Mouse (Mus musculus) embryonic fibroblast, embryonic 13.5 days (primary cell): ENCODE measurements around the gene 4930402K13Rik.
"Not testable (repeated sequence)": the region's sequence is repeated elsewhere in the genome, so short reads cannot be mapped to it uniquely, and the experiment has no call there.

Experiments
- CTCF ChIP-seq: IDR thresholded peaks from 2 replicates; pipeline ENCODE4 v1.5.1; 2011; ENCODE audit warnings: mild to moderate bottlenecking, control low read depth, low read length, moderate library complexity, borderline replicate concordance; ENCODE audit not compliant: insufficient read depth
- POLR2A ChIP-seq: IDR thresholded peaks from 2 replicates; pipeline ENCODE4 v1.6.1; 2011; ENCODE audit warnings: low read depth, mild to moderate bottlenecking, control low read depth, low read length, moderate library complexity

DNA sequence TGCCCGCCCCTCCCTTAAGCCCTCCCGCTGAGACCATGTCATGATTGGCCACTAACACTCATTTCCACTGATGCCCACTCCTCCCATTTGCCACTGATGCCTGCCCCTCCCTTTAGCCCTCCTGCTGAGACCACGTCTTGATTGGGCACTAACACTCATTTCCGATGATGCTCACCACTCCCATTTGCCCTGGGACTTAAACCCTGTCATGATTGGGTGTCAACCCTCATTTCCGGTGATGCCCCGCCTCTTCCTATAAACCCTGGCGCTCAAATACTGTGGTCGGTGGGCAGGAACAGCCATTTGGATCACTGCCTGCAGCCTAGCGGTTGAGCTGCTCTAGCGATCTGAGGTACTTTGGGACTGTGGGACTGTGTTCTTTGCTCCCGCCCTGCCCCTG, 41.6 kb upstream of the 4930402K13Rik start, which contains the start of gene Fthl17f:
- TF ChIP-seq POLR2A, CTCF: not testable (repeated sequence)
